Mouse (Mus musculus): ENCODE results near the gene Gba. TPM values are rescaled to one million over a fixed set of nuclear protein-coding genes. Genes with fewer than 3 reads are reported as not detected.

Gba gene
- polyA plus RNA-seq, 1 experiment from 2014 or later, result 35.5 TPM

DNA sequence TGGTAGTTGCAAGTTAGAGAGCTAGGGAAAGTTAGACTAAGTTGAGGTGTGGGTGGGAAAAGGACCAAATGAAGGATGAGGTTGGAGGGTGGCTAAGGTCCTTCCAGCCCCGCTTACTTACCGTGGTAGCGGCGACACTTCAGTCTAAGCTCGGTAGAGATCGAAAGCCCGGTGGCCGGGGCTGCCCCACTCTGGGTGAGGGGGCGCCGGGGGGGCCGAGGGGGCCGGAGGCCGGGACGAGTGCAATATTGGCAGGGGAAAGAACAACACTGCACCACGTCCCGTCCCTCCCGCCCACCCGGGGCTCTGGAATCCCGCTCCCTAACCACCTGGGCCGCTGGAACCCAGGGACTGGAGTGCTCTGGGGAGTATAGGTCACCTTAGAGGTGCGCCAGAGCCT is 24.2 kb downstream of the Gba start, which contains the start of gene Mtx1:
TSS of gene Mtx1 (minus strand) at position 189 of the 400 bp plus-strand sequence.
- peak within 1 kb of the TSS; percentile 48 for H3K9ac ChIP-seq
- no peaks in the 10 kb centered on the region for H3K27me3 ChIP-seq (ENCODE audit: insufficient read depth, low read length)
- H3K27ac ChIP-seq (ENCODE audit: low read depth), result peak within 1 kb of the TSS; percentile 81
- WGBS, result 3% methylated on average over 21 of the region's 21 CpGs
- H3K36me3 ChIP-seq (ENCODE audit: insufficient read depth), result peaks cover 7% of the 10 kb centered on the region; the same call in 1 of the 2 replicates
- H3K4me2 ChIP-seq, result peak within 1 kb of the TSS; percentile 86
- H3K4me3 ChIP-seq (ENCODE audit: low read depth, low read length), result peak within 1 kb of the TSS; percentile 45
- no peaks in the 10 kb centered on the region for H3K9me3 ChIP-seq (ENCODE audit: low read depth, low read length)
- H3K4me1 ChIP-seq (ENCODE audit: insufficient read depth), result peaks cover 15% of the 10 kb centered on the region; the same call in 1 of the 2 replicates
- no peak for TF ChIP-seq CTCF (IDR thresholded peaks at IDR 0.05; ENCODE audit: low read depth)
- ATAC-seq (ENCODE audit: insufficient read depth) (peak; percentile 18; the same call in 1 of the 2 replicates), DNase-seq (no peak)

DNA sequence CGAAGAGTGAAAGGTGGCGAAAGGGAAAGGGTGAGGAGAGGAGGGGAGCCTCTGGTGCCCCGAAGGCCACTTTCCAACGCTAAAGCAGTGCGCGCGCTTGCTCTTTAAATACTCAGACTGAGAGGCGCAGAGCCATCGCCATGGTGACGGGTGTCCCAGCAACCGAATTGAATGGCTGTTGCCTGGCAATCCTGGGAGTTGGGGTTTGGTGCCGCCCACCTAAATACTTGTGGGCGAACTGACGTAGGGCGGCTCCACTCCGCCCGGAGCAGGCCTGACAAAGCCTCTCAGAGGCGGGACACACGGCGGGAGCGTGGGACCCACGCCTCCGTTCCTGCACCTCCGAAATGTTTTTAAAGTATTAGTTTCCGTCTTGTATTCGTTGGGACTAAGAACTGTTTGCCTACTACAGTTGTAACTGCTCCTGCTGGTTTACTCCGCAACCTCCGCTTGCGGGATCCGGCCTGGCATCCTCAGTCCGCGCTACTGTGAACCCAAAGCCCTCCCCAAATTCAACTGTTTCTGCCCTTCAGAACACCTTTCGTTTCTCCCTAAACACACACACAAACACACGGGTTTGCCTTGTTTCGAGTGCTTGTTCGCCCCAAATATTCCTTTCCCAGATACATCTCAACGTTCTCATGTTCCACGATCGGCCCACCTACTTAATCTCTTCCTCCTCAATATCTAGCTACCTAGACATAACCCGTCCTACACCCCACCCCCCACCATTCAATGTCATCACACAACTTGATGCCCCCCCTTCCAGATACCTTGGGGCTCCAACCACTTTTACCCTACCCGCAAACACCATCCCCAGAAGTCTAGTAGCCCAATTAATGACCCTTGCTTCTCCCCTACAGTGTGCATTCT is 24.8 kb downstream of the Gba start:
- WGBS, result 3% methylated on average over 41 of the region's 41 CpGs
- H3K27ac ChIP-seq (ENCODE audit: low read depth), result peak overlapping the region; percentile 81
- no peaks in the 10 kb centered on the region for H3K9me3 ChIP-seq (ENCODE audit: low read depth, low read length)
- H3K27me3 ChIP-seq (ENCODE audit: insufficient read depth, low read length), result no peaks in the 10 kb centered on the region
- DNase-seq, result peak; percentile 95
- peak overlapping the region; percentile 86 for H3K4me2 ChIP-seq
- peaks cover 7% of the 10 kb centered on the region; the same call in 1 of the 2 replicates for H3K36me3 ChIP-seq (ENCODE audit: insufficient read depth)
- ATAC-seq (ENCODE audit: insufficient read depth), result peak; percentile 85
- H3K4me1 ChIP-seq (ENCODE audit: insufficient read depth), result peaks cover 16% of the 10 kb centered on the region; the same call in 1 of the 2 replicates
- peak overlapping the region; percentile 45 for H3K4me3 ChIP-seq (ENCODE audit: low read depth, low read length)
- TF ChIP-seq CTCF (IDR thresholded peaks at IDR 0.05; ENCODE audit: low read depth), result no peak
- peak overlapping the region; percentile 48 for H3K9ac ChIP-seq

DNA sequence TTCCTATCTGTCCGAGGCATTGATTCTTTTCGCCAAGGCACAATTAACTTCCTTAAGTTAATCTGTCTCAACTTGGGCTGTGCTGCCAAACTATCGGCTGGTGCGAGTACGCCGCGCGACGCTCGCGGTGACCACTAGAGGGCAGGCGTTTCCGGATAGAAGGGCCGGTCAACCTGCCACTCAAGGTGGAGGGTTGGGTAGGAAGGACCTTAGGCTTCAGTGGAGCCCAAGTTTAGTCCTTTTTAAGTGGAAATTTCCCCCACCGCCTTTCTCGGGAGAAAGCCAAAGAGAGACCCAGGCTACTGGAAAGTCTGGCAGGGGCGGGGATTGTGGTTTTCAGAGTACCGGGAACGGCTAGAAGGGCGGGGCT is 25.4 kb downstream of the Gba start:
- Histone ChIP-seq H3K27ac (ENCODE audit: low read depth) (peak overlapping the region; percentile 81), H3K9ac (peak overlapping the region; percentile 48), H3K36me3 (ENCODE audit: insufficient read depth) (peaks cover 7% of the 10 kb centered on the region; the same call in 1 of the 2 replicates), H3K4me1 (ENCODE audit: insufficient read depth) (peaks cover 19% of the 10 kb centered on the region), H3K4me3 (ENCODE audit: low read depth, low read length) (peak overlapping the region; percentile 45), H3K9me3 (ENCODE audit: low read depth, low read length) (no peaks in the 10 kb centered on the region), H3K27me3 (ENCODE audit: insufficient read depth, low read length) (no peaks in the 10 kb centered on the region), H3K4me2 (peak overlapping the region; percentile 86)
- ATAC-seq (ENCODE audit: insufficient read depth) (peak; percentile 48), DNase-seq (peak; percentile 95)
- under 1% methylated on average over 20 of the region's 20 CpGs for WGBS
- TF ChIP-seq CTCF (IDR thresholded peaks at IDR 0.05; ENCODE audit: low read depth), result peak; percentile 97

DNA sequence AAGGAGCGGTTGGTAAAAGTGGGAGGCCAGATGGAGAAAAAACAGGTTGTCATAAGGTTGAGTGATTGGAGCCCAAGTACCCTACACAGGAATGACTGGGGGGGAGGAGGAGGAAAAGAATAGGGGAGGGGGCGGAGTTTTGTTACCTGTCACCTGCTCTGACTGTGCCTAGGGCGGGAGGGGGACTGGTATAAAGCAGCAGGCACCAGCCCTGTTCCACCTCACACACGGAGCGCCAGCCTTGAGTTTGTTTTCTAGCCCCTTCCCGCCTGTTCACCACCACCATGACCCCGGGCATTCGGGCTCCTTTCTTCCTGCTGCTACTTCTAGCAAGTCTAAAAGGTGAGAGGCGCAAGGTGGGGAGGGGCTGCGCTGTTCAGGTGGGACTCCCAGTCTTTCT is 26.1 kb downstream of the Gba start, which contains the start of gene Muc1:
TSS of gene Muc1 (plus strand) at position 222 of the 400 bp plus-strand sequence.
- no peak for TF ChIP-seq CTCF (IDR thresholded peaks at IDR 0.05; ENCODE audit: low read depth)

DNA sequence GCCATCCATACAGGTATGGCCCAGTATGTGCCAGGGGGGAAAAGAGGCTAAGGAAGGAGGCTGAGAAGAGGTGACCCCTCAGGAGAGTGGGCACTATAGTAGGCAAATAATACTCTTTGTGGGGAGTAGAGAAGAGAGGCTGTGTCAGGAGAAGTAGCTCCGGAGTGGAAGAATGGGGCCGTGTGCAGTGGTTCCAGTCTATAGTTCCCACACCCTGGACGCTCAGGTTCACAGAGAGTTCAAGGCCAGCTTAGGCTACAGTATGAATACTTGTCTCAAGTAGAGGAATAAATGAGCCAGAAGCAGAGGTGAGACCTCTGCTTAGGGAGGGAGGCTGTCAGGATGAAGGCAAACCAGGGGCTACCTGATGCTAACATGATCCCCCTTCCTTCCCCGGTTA is 26.5 kb downstream of the Gba start:
- peak overlapping the region; percentile 14 for H3K4me3 ChIP-seq (ENCODE audit: low read depth, low read length)
- peak; percentile 57 for DNase-seq
- H3K36me3 ChIP-seq (ENCODE audit: insufficient read depth), result peaks cover 3% of the 10 kb centered on the region; the same call in 1 of the 2 replicates
- no peaks in the 10 kb centered on the region for H3K27me3 ChIP-seq (ENCODE audit: insufficient read depth, low read length)
- no peak overlapping the region for H3K9ac ChIP-seq
- no peak for ATAC-seq (ENCODE audit: insufficient read depth)
- 43% methylated on average over 4 of the region's 4 CpGs for WGBS
- no peaks in the 10 kb centered on the region for H3K9me3 ChIP-seq (ENCODE audit: low read depth, low read length)
- no peak for TF ChIP-seq CTCF (IDR thresholded peaks at IDR 0.05; ENCODE audit: low read depth)
- H3K4me1 ChIP-seq (ENCODE audit: insufficient read depth), result peaks cover 26% of the 10 kb centered on the region
- peak overlapping the region; percentile 81; the same call in 1 of the 2 replicates for H3K27ac ChIP-seq (ENCODE audit: low read depth)
- peak overlapping the region; percentile 86 for H3K4me2 ChIP-seq

More for the DNA sequence above, 26.1 kb downstream of the Gba start, which contains the start of gene Muc1:
- 0 out of 2 replicates have a peak, but pooled peaks have one; percentile 5 for ATAC-seq (ENCODE audit: insufficient read depth)
- H3K4me3 ChIP-seq (ENCODE audit: low read depth, low read length), result peak within 1 kb of the TSS; percentile 45
- peak within 1 kb of the TSS; percentile 86 for H3K4me2 ChIP-seq
- 17% methylated on average over 10 of the region's 10 CpGs for WGBS
- peaks cover 25% of the 10 kb centered on the region for H3K4me1 ChIP-seq (ENCODE audit: insufficient read depth)
- DNase-seq, result peak; percentile 23
- H3K36me3 ChIP-seq (ENCODE audit: insufficient read depth), result peaks cover 5% of the 10 kb centered on the region; the same call in 1 of the 2 replicates
- H3K9ac ChIP-seq, result peak within 1 kb of the TSS; percentile 48
- H3K27me3 ChIP-seq (ENCODE audit: insufficient read depth, low read length), result no peaks in the 10 kb centered on the region
- H3K27ac ChIP-seq (ENCODE audit: low read depth), result peak within 1 kb of the TSS; percentile 81
- H3K9me3 ChIP-seq (ENCODE audit: low read depth, low read length), result no peaks in the 10 kb centered on the region

DNA sequence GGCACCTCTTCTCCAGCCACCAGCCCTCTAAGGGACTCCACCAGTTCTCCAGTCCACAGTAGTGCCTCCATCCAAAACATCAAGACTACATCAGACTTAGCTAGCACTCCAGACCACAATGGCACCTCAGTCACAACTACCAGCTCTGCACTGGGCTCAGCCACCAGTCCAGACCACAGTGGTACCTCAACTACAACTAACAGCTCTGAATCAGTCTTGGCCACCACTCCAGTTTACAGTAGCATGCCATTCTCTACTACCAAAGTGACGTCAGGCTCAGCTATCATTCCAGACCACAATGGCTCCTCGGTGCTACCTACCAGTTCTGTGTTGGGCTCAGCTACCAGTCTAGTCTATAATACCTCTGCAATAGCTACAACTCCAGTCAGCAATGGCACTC is 27.8 kb downstream of the Gba start:
- Histone ChIP-seq H3K9ac (no peak overlapping the region), H3K27me3 (ENCODE audit: insufficient read depth, low read length) (no peaks in the 10 kb centered on the region), H3K36me3 (ENCODE audit: insufficient read depth) (0 out of 2 replicates have a peak, but pooled peaks cover 3% of the 10 kb centered on the region), H3K27ac (ENCODE audit: low read depth) (no peak overlapping the region), H3K4me3 (ENCODE audit: low read depth, low read length) (no peak overlapping the region), H3K4me2 (peak overlapping the region; percentile 86; the same call in 1 of the 2 replicates), H3K9me3 (ENCODE audit: low read depth, low read length) (no peaks in the 10 kb centered on the region), H3K4me1 (ENCODE audit: insufficient read depth) (peaks cover 23% of the 10 kb centered on the region)
- ATAC-seq (ENCODE audit: insufficient read depth) (no peak), DNase-seq (no peak)
- 85% methylated on average over 2 of the region's 2 CpGs for whole genome bisulfite sequencing
- TF ChIP-seq CTCF (IDR thresholded peaks at IDR 0.05; ENCODE audit: low read depth), result no peak

DNA sequence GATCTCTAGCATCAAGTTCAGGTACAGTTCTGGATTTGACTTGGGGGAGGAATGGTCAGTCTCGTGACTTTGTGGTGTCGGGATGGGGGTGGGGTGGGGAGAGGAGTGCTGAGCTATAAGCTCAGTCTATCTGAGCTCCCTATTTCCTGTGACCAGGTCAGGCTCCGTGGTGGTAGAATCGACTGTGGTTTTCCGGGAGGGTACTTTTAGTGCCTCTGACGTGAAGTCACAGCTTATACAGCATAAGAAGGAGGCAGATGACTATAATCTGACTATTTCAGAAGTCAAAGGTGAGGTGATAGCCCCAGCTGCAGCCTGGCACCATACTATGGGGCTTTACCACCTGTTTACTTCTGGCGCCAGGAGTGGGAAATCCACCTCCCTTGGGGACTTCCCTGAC is 28.6 kb downstream of the Gba start:
- ATAC-seq (ENCODE audit: insufficient read depth) (no peak), DNase-seq (no peak)
- Histone ChIP-seq H3K27me3 (ENCODE audit: insufficient read depth, low read length) (no peaks in the 10 kb centered on the region), H3K27ac (ENCODE audit: low read depth) (0 out of 2 replicates have a peak overlapping the region, but pooled peaks have one; percentile 46), H3K4me1 (ENCODE audit: insufficient read depth) (peaks cover 23% of the 10 kb centered on the region), H3K4me2 (peak overlapping the region; percentile 49), H3K36me3 (ENCODE audit: insufficient read depth) (0 out of 2 replicates have a peak, but pooled peaks cover 3% of the 10 kb centered on the region), H3K9ac (no peak overlapping the region), H3K4me3 (ENCODE audit: low read depth, low read length) (no peak overlapping the region), H3K9me3 (ENCODE audit: low read depth, low read length) (no peaks in the 10 kb centered on the region)
- no peak for TF ChIP-seq CTCF (IDR thresholded peaks at IDR 0.05; ENCODE audit: low read depth)
- WGBS, result 45% methylated on average over 7 of the region's 7 CpGs

Data from lung, embryonic 14.5 days (tissue).